11 mouse cellular contexts compared by ENCODE assay signal in genomic region chr11:8544355-8544754, GRCm38 (mm10).
DNase-seq lines count a peak whose midpoint lies in the region; ATAC-seq and TF ChIP-seq lines count a peak whose summit lies in the region.
"Had no signal": no experiment of that assay in that cellular context is flagged by ENCODE, and none has a peak within 500 bp of the region (broad histone marks: within the 10 kb centered on the region; RNA-seq: fewer than 3 reads in every experiment).

No protein-coding gene starts in this region.

- H3K4me1 ChIP-seq in kidney, embryonic 14.5 days (ENCODE audit: control insufficient read depth, insufficient read depth, low read length): peaks cover 10% of the 10 kb centered on the region; the same call in 1 of the 2 replicates
- H3K4me1 ChIP-seq in neural tube, embryonic 15.5 days: peaks cover 18% of the 10 kb centered on the region
- H3K4me1 ChIP-seq in liver, postnatal 0 days (ENCODE audit: insufficient read depth): no peaks in the 10 kb centered on the region

- H3K27ac ChIP-seq in kidney, embryonic 14.5 days (ENCODE audit: low read depth, low read length): no peak overlapping the region
- H3K27ac ChIP-seq in neural tube, embryonic 15.5 days (replicated peaks): peak overlapping the region; percentile 54; the same call in 1 of the 2 replicates
- no peak overlapping the region for H3K27ac ChIP-seq in liver, postnatal 0 days (ENCODE audit: low read depth)

- WGBS in kidney, embryonic 14.5 days: 26% methylated on average over 6 of the region's 6 CpGs
- WGBS in neural tube, embryonic 15.5 days: 21% methylated on average over 6 of the region's 6 CpGs
- WGBS in liver, postnatal 0 days (ENCODE audit: insufficient replicate concordance): 65% methylated on average over 6 of the region's 6 CpGs

- H3K27me3 ChIP-seq in kidney, embryonic 14.5 days (ENCODE audit: control insufficient read depth, insufficient read depth, low read length): no peaks in the 10 kb centered on the region
- H3K27me3 ChIP-seq in neural tube, embryonic 15.5 days (replicated peaks): no peaks in the 10 kb centered on the region
- no peaks in the 10 kb centered on the region for H3K27me3 ChIP-seq in liver, postnatal 0 days (ENCODE audit: insufficient read depth, low read length)

- peak; percentile 76 for DNase-seq in kidney, adult 11 months
- peak; percentile 83 for DNase-seq in adipocyte (ENCODE audit: low spot score)
- DNase-seq in kidney, adult 9 months: peak; percentile 76
- DNase-seq in liver, postnatal 0 days: no peak
- DNase-seq in adrenal gland, postnatal 25 days: no peak
- DNase-seq: cerebellum, postnatal 10 days; lung, postnatal 4 days had no signal

- TF ChIP-seq EP300 in liver, postnatal 0 days (IDR thresholded peaks at IDR 0.05; ENCODE audit: low read depth): no peak

- H3K9me3 ChIP-seq in kidney, embryonic 14.5 days (ENCODE audit: control insufficient read depth, low read length): no peaks in the 10 kb centered on the region
- H3K9me3 ChIP-seq in neural tube, embryonic 15.5 days (replicated peaks): no peaks in the 10 kb centered on the region
- no peaks in the 10 kb centered on the region for H3K9me3 ChIP-seq in liver, postnatal 0 days (ENCODE audit: low read length)

- H3K36me3 ChIP-seq in kidney, embryonic 14.5 days (ENCODE audit: control insufficient read depth, insufficient read depth, low read length): peaks cover 42% of the 10 kb centered on the region; the same call in 1 of the 2 replicates
- H3K36me3 ChIP-seq in neural tube, embryonic 15.5 days: no peaks in the 10 kb centered on the region
- H3K36me3 ChIP-seq in liver, postnatal 0 days (replicated peaks; ENCODE audit: insufficient read depth, low read length): peaks cover 9% of the 10 kb centered on the region

- no peak overlapping the region for H3K9ac ChIP-seq in kidney, embryonic 14.5 days (ENCODE audit: low read depth, low read length)
- no peak overlapping the region for H3K9ac ChIP-seq in neural tube, embryonic 15.5 days (replicated peaks)
- H3K9ac ChIP-seq in liver, postnatal 0 days (replicated peaks): no peak overlapping the region

- TF ChIP-seq CTCF in liver, postnatal 0 days (IDR thresholded peaks at IDR 0.05; ENCODE audit: low read depth): no peak

- H3K4me2 ChIP-seq in kidney, embryonic 14.5 days (replicated peaks; ENCODE audit: low read depth, low read length): no peak overlapping the region
- H3K4me2 ChIP-seq in neural tube, embryonic 15.5 days: no peak overlapping the region
- no peak overlapping the region for H3K4me2 ChIP-seq in liver, postnatal 0 days (ENCODE audit: low read depth, low read length)
- H3K4me2 ChIP-seq: liver, embryonic 11.5 days had no signal

- no peak overlapping the region for H3K4me3 ChIP-seq in kidney, embryonic 14.5 days (ENCODE audit: low read length)
- H3K4me3 ChIP-seq in neural tube, embryonic 15.5 days (replicated peaks): no peak overlapping the region
- H3K4me3 ChIP-seq in liver, postnatal 0 days (ENCODE audit: low read depth, low read length): no peak overlapping the region

- ATAC-seq in kidney, embryonic 14.5 days (ENCODE audit: low FRiP score, low TSS enrichment): no peak
- peak; percentile 74 for ATAC-seq in neural tube, embryonic 15.5 days (ENCODE audit: low FRiP score)
- no peak for ATAC-seq in liver, postnatal 0 days
- ATAC-seq: midbrain, embryonic 16.5 days had no signal

Comparison
In these comparisons a context has a peak if more than half of its experiments do, and no peak if none do; other contexts are left out.
1. DNase-seq: peak in kidney, adult 11 months (single experiment), adipocyte (single experiment) and kidney, adult 9 months (single experiment); none in liver, postnatal 0 days (single experiment) and adrenal gland, postnatal 25 days (single experiment).